Mouse (Mus musculus) limb, embryonic 15.5 days (tissue): ENCODE data around the gene Atp9a. TPM values are rescaled to one million over a fixed set of nuclear protein-coding genes. Genes with fewer than 3 reads are reported as not detected.

ENCODE experiments used
- ATAC-seq: fragments of 200-750 bp; cut with Nextera tagmentation; 2 replicates; pipeline ENCODE4 v1.8.0; 2017; ENCODE audit warnings: low read depth, moderate TSS enrichment; ENCODE audit not compliant: insufficient number of reproducible peaks, low FRiP score, low TSS enrichment
- H3K27ac ChIP-seq: fragments of 300-500 bp; sonication (generic); 2 replicates; pipeline ENCODE4 v1.5.1; 2015; ENCODE audit warnings: moderate library complexity, mild to moderate bottlenecking, inconsistent platforms
- H3K27me3 ChIP-seq: fragments of 300-500 bp; sonication (generic); 2 replicates; pipeline ENCODE4 v1.6.1; 2015; ENCODE audit warnings: inconsistent platforms
- H3K36me3 ChIP-seq: fragments of 300-500 bp; sonication (generic); 2 replicates; pipeline ENCODE4 v1.6.1; 2015; ENCODE audit warnings: inconsistent platforms
- H3K4me1 ChIP-seq: fragments of 300-500 bp; sonication (generic); 2 replicates; pipeline ENCODE4 v1.6.1; 2015; ENCODE audit warnings: inconsistent platforms
- H3K4me2 ChIP-seq: fragments of 300-500 bp; sonication (generic); 2 replicates; pipeline ENCODE4 v1.6.1; 2015; ENCODE audit warnings: mild to moderate bottlenecking, inconsistent platforms
- H3K4me3 ChIP-seq: fragments of 300-500 bp; sonication (generic); 2 replicates; pipeline ENCODE4 v1.5.1; 2015; ENCODE audit warnings: mild to moderate bottlenecking, inconsistent platforms
- H3K9ac ChIP-seq: fragments of 300-500 bp; sonication (generic); 2 replicates; pipeline ENCODE4 v1.6.1; 2015; ENCODE audit warnings: inconsistent platforms
- H3K9me3 ChIP-seq: fragments of 300-500 bp; sonication (generic); 2 replicates; pipeline ENCODE4 v1.6.1; 2016; ENCODE audit warnings: inconsistent platforms
- WGBS: fragments of 180-500 bp; shearing (Covaris S2); methylation state at CpG from one replicate; pipeline ENCODE4 v1.1.7; 2015; 5-methylcytosine and 5-hydroxymethylcytosine counted together
- polyA plus RNA-seq: library from polyadenylated mRNA; unstranded; fragments of >200 nt; fragmentation: Nextera tagmentation; extraction: Ambion mirVana; gene quantifications from 2 replicates; pipeline ENCODE4 v1.2.1, GENCODE M21; 2015

Gene Atp9a
- polyA plus RNA-seq, 1 experiment from 2014 or later: 24.6 TPM

DNA sequence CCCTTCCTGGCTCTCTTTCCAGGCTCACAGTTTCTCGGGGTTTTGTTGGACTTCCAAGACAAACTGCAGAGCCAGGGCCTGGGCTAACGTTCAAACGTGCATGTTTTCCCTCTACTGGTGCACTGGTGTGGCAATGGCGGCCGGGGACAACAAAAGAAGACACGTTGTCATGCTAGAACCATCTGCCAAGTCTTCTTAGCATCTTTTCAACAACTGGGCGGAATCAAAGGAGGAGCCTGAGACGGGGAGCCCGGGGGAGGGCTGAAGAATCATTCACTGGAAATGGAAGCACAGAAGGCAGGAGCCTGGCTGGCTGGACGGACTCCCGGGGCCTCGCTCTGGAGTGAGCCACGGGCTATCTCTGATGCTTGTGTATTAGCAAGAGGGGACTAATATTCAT is 39.9 kb downstream of the Atp9a start:
- Histone ChIP-seq H3K4me1 (no peaks in the 10 kb centered on the region), H3K27ac (no peak overlapping the region), H3K9me3 (0 out of 2 replicates have a peak, but pooled peaks cover 4% of the 10 kb centered on the region), H3K27me3 (no peaks in the 10 kb centered on the region), H3K4me2 (no peak overlapping the region), H3K4me3 (no peak overlapping the region), H3K36me3 (peaks cover 40% of the 10 kb centered on the region), H3K9ac (no peak overlapping the region)
- ATAC-seq: no peak
- 66% methylated on average over 13 of the region's 13 CpGs for WGBS

DNA sequence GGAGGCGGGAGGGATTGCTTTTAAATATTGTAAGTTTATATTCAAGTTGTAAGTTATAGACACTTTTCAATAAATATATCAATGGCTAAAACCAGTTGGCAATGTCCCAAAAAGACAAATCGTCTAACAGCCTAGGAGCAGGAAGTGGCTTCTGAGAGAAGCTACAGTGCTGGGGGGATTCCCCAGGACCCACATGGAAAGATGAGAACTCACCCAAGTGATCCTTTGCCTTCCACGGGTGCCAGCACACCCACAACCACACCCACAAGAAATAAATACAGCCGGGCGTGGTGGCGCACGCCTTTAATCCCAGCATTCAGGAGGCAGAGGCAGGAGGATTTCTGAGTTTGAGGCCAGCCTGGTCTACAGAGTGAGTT is 47.2 kb downstream of the Atp9a start:
- 83% methylated on average over 7 of the region's 7 CpGs for WGBS
- H3K4me3 ChIP-seq: no peak overlapping the region

DNA sequence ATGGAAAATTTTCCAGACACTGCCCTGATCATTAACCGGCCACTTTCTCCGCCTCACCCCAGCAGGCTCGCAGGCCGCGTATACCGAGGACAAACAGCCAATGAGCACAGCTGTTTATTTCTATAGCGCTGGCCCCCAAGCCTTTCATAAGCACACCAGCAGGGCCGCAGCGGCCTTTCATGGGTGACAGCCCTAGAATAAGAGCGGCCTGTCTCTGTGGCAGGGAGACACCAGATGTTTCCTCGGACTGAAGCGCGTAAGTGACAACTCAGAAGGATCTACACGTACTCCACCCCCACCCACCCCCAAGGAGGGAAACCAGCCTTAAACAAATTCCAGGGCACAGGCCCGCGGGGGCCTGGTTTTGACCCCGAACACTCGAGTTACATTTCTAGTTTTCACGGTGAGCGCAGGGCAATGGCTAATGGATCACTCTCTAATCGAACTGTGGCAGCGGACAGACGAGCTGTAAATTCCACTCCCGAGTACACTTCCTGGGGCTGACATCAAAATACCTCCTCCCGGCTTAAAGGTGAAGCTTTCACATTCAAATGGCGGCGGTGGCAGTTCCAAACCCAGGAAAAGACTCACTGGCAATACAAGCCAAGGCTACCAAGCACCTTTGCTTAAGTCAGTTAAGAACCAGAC is 47.7 kb downstream of the Atp9a start:
- Histone ChIP-seq H3K4me1 (peaks cover 3% of the 10 kb centered on the region; the same call in 1 of the 2 replicates), H3K9me3 (no peaks in the 10 kb centered on the region), H3K27me3 (no peaks in the 10 kb centered on the region), H3K9ac (no peak overlapping the region), H3K4me3 (no peak overlapping the region), H3K27ac (no peak overlapping the region), H3K36me3 (0 out of 2 replicates have a peak, but pooled peaks cover 19% of the 10 kb centered on the region), H3K4me2 (no peak overlapping the region)
- WGBS: 15% methylated on average over 27 of the region's 27 CpGs
- no peak for ATAC-seq

More for the DNA sequence above, 47.2 kb downstream of the Atp9a start:
- no peak overlapping the region for H3K9ac ChIP-seq
- H3K27ac ChIP-seq: no peak overlapping the region
- H3K4me2 ChIP-seq: no peak overlapping the region
- no peaks in the 10 kb centered on the region for H3K9me3 ChIP-seq
- no peaks in the 10 kb centered on the region for H3K27me3 ChIP-seq
- H3K36me3 ChIP-seq: 0 out of 2 replicates have a peak, but pooled peaks cover 19% of the 10 kb centered on the region
- peaks cover 3% of the 10 kb centered on the region; the same call in 1 of the 2 replicates for H3K4me1 ChIP-seq
- ATAC-seq: no peak

DNA sequence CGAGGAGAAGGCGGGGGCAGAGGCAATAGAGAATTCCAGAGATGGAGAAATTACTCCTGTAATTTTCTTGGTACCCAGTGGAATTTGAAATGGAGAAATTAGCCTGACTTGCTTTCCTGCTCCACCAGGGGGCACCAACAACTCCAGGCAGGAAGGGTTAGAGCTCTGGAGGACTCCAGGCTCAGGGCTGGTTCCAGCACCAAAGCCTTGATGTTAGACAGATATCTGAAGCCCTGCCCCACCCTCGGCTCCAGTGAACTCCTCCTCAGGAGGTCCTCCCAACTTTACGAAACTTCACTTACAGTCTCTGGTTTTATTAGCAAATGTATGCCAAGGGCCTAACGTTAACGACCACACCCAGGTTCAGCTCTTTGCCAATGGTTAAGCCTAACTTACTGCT is 50.4 kb downstream of the Atp9a start:
- H3K36me3 ChIP-seq: 0 out of 2 replicates have a peak, but pooled peaks cover 6% of the 10 kb centered on the region
- no peak overlapping the region for H3K4me2 ChIP-seq
- no peak overlapping the region for H3K9ac ChIP-seq
- H3K4me3 ChIP-seq: no peak overlapping the region
- no peaks in the 10 kb centered on the region for H3K9me3 ChIP-seq
- H3K4me1 ChIP-seq: peaks cover 3% of the 10 kb centered on the region; the same call in 1 of the 2 replicates
- ATAC-seq: peak; percentile 66
- H3K27me3 ChIP-seq: no peaks in the 10 kb centered on the region
- 27% methylated on average over 6 of the region's 6 CpGs for WGBS
- no peak overlapping the region for H3K27ac ChIP-seq

DNA sequence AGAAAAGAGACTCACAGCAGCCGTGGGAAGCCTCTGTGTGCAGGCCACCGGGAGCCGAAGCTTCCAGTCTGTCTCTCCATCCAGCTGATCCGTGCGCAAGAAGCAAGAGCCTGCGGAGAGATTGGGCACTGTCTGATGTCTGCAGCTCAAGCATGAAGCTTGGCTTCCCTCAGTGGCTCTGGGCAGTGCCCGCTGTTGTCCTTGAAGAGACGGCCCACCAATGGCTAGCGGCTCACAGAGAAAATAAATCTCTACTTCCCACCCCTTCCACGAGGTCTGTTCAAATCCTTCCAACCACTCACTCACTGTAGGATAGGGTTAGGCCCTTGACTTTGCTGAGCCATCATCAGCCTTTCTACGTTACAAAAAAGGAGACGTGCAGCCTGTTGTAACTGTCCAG is 54.9 kb downstream of the Atp9a start:
- no peak for ATAC-seq
- H3K9ac ChIP-seq: no peak overlapping the region
- H3K4me1 ChIP-seq: peaks cover 3% of the 10 kb centered on the region; the same call in 1 of the 2 replicates
- WGBS: 88% methylated on average over 12 of the region's 12 CpGs
- H3K4me2 ChIP-seq: no peak overlapping the region
- H3K4me3 ChIP-seq: no peak overlapping the region
- H3K36me3 ChIP-seq: 0 out of 2 replicates have a peak, but pooled peaks cover under 1% of the 10 kb centered on the region
- H3K27me3 ChIP-seq: no peaks in the 10 kb centered on the region
- no peak overlapping the region for H3K27ac ChIP-seq
- H3K9me3 ChIP-seq: no peaks in the 10 kb centered on the region

DNA sequence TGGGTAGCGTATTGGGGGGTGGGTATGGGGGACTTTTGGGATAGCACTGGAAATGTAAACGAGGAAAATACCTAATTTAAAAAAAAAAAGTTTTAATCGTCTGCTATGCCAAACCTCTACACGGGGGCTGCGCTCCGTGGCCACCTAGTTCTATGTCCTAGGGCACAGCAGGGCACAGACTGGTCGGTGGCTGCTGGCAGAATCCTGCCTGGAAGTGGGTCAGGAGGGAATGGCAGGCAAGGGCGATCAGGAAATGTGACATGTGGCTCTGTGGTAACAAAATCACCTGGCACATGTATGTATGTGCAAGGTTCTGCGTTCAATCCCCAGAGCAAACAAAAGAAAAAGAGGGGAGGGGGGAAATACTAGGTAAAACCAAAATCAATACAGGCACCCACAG is 56.3 kb downstream of the Atp9a start:
- H3K4me1 ChIP-seq: no peaks in the 10 kb centered on the region
- H3K36me3 ChIP-seq: peaks cover 11% of the 10 kb centered on the region
- no peak for ATAC-seq
- WGBS: 90% methylated on average over 9 of the region's 9 CpGs
- H3K27ac ChIP-seq: no peak overlapping the region
- H3K27me3 ChIP-seq: no peaks in the 10 kb centered on the region
- H3K4me2 ChIP-seq: no peak overlapping the region
- H3K4me3 ChIP-seq: no peak overlapping the region
- H3K9me3 ChIP-seq: no peaks in the 10 kb centered on the region
- no peak overlapping the region for H3K9ac ChIP-seq

DNA sequence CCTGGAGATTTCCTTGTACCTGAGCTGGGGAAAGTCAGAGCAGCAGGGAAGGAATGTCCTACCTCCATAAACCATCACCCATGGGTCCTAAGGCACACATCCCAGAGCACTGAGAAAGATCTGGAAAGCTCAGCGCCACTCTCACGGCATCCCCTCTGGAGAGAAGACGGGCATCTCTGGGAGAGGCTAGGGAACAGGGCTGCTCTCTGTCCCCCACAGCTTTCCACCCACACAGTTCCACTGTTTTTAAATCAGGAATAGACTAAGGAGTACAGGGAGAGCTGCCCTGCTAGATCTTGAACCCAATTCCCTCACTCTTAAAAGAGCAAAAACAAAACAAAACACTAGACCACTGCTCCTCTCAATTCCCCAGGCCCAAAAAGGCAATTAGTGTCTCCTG is 57.5 kb downstream of the Atp9a start:
- Histone ChIP-seq H3K4me3 (no peak overlapping the region), H3K9me3 (no peaks in the 10 kb centered on the region), H3K4me1 (no peaks in the 10 kb centered on the region), H3K4me2 (no peak overlapping the region), H3K9ac (no peak overlapping the region), H3K27me3 (no peaks in the 10 kb centered on the region), H3K27ac (no peak overlapping the region), H3K36me3 (peaks cover 13% of the 10 kb centered on the region)
- 77% methylated on average over 3 of the region's 3 CpGs for WGBS
- no peak for ATAC-seq

DNA sequence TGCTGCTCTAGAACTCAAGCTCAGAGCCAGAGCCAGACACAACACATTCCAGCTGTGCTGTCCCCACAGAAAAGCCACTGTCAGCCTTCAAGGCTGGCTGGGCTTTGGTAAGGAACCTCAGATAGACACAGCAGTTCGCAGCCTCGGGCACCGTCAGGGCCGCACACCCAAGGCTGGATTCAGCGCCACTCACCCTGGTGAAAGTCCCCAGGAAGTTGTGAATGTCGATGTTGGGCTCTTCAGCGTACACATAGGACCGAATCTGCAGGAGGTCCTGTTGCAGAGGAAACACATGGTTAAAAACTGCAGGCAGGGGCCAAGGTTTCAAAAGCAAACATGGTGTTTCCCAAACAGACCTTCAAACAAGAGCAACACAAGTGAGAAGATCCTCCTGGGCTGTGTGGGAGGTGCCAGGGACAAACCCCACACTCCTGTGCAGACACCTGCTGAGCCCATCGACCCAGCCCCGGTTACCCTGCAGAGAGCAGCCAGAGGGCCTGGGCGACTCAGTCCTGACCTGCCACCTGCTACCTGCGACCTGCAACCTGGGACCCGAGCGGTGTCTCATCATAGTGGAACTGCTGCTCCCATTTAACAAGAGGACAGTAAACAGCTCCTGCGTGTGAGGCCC is 58.6 kb downstream of the Atp9a start:
- no peaks in the 10 kb centered on the region for H3K9me3 ChIP-seq
- H3K4me3 ChIP-seq: no peak overlapping the region
- H3K27ac ChIP-seq: no peak overlapping the region
- no peak overlapping the region for H3K9ac ChIP-seq
- no peaks in the 10 kb centered on the region for H3K27me3 ChIP-seq
- H3K36me3 ChIP-seq: peaks cover 22% of the 10 kb centered on the region
- 43% methylated on average over 15 of the region's 15 CpGs for WGBS
- no peak overlapping the region for H3K4me2 ChIP-seq
- H3K4me1 ChIP-seq: no peaks in the 10 kb centered on the region
- ATAC-seq: no peak

DNA sequence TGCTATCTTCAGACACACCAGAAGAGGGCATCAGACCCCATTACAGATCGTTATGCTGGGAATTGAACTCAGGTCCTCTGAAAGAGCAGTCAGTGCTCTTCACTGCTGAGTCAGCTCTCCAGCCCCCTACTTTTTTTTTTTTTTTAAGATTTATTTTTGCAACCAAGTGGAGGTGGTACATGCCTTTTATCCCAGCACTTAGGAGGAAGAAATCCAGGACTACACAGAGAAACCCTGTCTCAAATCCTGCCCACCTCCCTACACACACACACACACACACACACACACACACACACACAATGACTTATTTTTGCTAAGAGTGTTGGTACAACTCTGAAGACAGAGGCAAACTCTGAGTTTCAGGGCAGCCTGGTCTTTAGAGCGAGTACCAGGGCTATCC is 59.5 kb downstream of the Atp9a start:
- no peaks in the 10 kb centered on the region for H3K4me1 ChIP-seq
- no peak for ATAC-seq
- H3K4me2 ChIP-seq: no peak overlapping the region
- H3K9ac ChIP-seq: no peak overlapping the region
- no peak overlapping the region for H3K27ac ChIP-seq
- no peaks in the 10 kb centered on the region for H3K27me3 ChIP-seq
- WGBS: 84% methylated on average over 2 of the region's 2 CpGs
- no peaks in the 10 kb centered on the region for H3K9me3 ChIP-seq
- no peak overlapping the region for H3K4me3 ChIP-seq
- H3K36me3 ChIP-seq: peaks cover 22% of the 10 kb centered on the region

DNA sequence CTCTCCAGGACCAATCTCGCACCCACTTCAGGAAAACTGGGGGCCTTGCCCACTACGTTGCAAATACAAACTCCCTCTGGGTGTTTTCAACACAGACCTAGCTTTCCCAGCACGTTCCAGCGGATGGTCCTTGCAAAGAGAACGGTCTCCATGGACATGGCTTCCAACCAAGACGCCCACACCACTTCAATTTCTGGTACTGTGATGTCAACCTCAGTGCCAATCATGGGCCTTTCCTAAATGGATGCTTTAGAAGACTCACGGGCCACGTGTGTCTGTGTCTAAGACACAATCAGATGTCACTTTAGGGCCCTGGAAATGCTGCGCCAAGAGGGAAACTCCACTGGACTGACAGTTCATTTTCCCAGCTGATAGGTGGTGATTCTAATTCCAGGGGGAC is 60.7 kb downstream of the Atp9a start:
- Histone ChIP-seq H3K4me1 (no peaks in the 10 kb centered on the region), H3K9me3 (no peaks in the 10 kb centered on the region), H3K27me3 (no peaks in the 10 kb centered on the region), H3K9ac (no peak overlapping the region), H3K27ac (no peak overlapping the region), H3K36me3 (peaks cover 22% of the 10 kb centered on the region), H3K4me2 (no peak overlapping the region), H3K4me3 (no peak overlapping the region)
- 93% methylated on average over 9 of the region's 9 CpGs for WGBS
- no peak for ATAC-seq

DNA sequence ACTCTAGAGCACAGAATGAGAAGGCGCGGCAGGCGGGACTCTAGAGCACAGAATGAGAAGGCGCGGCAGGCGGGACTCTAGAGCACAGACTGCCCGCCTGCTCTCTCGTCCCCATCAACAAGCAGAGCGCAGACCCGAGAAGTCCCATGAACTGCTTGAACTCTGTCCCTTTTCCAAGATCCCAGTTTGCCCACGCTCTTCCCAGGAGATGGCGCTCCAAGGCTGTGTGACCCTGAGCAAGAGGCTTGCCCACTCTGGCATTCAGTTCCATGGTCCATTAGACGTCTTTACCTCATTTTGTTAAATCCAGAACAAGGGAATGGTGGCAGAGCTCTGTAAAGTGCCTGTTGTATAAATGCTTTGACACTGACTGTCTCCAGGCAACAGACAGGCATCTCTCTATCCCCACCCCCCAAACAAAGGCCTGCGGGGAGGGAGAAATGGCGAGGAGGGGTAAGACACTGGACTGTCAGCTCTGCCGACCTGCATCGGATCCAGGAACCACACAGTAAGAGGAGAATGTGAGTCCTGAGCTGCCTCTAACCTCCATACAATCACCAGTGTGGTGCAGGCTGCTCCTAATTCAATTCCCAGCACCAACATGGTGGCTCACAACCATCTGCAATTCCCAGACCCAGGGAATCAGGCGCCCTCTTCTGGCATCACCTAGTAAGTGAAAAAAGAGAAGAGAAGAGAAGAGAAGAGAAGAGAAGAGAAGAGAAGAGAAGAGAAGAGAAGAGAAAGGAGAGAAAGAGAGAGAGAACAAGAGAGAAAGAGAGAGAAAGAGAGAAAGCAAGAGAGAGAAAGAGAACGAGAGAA is 62.6 kb downstream of the Atp9a start:
- no peaks in the 10 kb centered on the region for H3K4me1 ChIP-seq
- H3K4me3 ChIP-seq: no peak overlapping the region
- no peaks in the 10 kb centered on the region for H3K9me3 ChIP-seq
- no peak overlapping the region for H3K4me2 ChIP-seq
- no peak overlapping the region for H3K9ac ChIP-seq
- peaks cover 33% of the 10 kb centered on the region for H3K36me3 ChIP-seq
- WGBS: 67% methylated on average over 19 of the region's 19 CpGs
- no peak overlapping the region for H3K27ac ChIP-seq
- no peak for ATAC-seq
- H3K27me3 ChIP-seq: no peaks in the 10 kb centered on the region
